In genomic region chr5:74956335-74956734, GRCm38 (mm10) we compare ENCODE assay signal across 15 mouse cellular contexts.
A peak's percentile ranks its signal among the peaks of the same experiment; 100 is the strongest.
DNase-seq lines count a peak whose midpoint lies in the region; ATAC-seq and TF ChIP-seq lines count a peak whose summit lies in the region.
"Had no signal": no experiment of that assay in that cellular context is flagged by ENCODE, and none has a peak within 500 bp of the region (broad histone marks: within the 10 kb centered on the region; RNA-seq: fewer than 3 reads in every experiment).

No protein-coding gene starts in this region.

- no peaks in the 10 kb centered on the region for H3K9me3 ChIP-seq in hindbrain, embryonic 14.5 days (ENCODE audit: control insufficient read depth, low read length)
- H3K9me3 ChIP-seq in hindbrain, embryonic 13.5 days, result no peaks in the 10 kb centered on the region
- H3K9me3 ChIP-seq in lung, embryonic 14.5 days (ENCODE audit: low read depth, low read length), result no peaks in the 10 kb centered on the region
- no peaks in the 10 kb centered on the region for H3K9me3 ChIP-seq in midbrain, embryonic 15.5 days
- H3K9me3 ChIP-seq: embryonic facial prominence, embryonic 15.5 days; forebrain, embryonic 13.5 days had no signal

- H3K27me3 ChIP-seq in hindbrain, embryonic 14.5 days (ENCODE audit: control insufficient read depth, insufficient read depth, low read length), result peaks cover 10% of the 10 kb centered on the region
- H3K27me3 ChIP-seq in hindbrain, embryonic 13.5 days, result peaks cover 58% of the 10 kb centered on the region
- no peaks in the 10 kb centered on the region; the same call in 1 of the 2 replicates for H3K27me3 ChIP-seq in lung, embryonic 14.5 days (ENCODE audit: insufficient read depth, low read length)
- H3K27me3 ChIP-seq in midbrain, embryonic 15.5 days (replicated peaks), result peaks cover 53% of the 10 kb centered on the region
- H3K27me3 ChIP-seq: embryonic facial prominence, embryonic 15.5 days had no signal

- peak; percentile 36 for DNase-seq in embryo, embryonic 11 days
- no peak for DNase-seq in embryo, embryonic 9.5 days (ENCODE audit: extremely low spot score)
- DNase-seq in hindbrain, embryonic 14.5 days (ENCODE audit: low spot score), result no peak
- no peak for DNase-seq in lung, embryonic 14.5 days
- DNase-seq in lung, adult 2 months, result no peak
- no peak for DNase-seq in spleen, postnatal 14 days (ENCODE audit: low spot score in 2 of 2)
- DNase-seq: cerebellum, adult 11-12 months; heart, postnatal 10 days; kidney, adult 18-20 months; lung, adult 18-20 months; right cerebral cortex, postnatal 14 days had no signal

- no peak overlapping the region for H3K4me3 ChIP-seq in hindbrain, embryonic 14.5 days (replicated peaks; ENCODE audit: low read length)
- H3K4me3 ChIP-seq in hindbrain, embryonic 13.5 days, result no peak overlapping the region
- H3K4me3 ChIP-seq in lung, embryonic 14.5 days (ENCODE audit: low read depth, low read length), result no peak overlapping the region
- H3K4me3 ChIP-seq in lung, adult 2 months (replicated peaks; ENCODE audit: extremely low read depth, low read depth, low read length), result no peak overlapping the region
- no peak overlapping the region for H3K4me3 ChIP-seq in midbrain, embryonic 15.5 days
- H3K4me3 ChIP-seq: embryonic facial prominence, embryonic 15.5 days; forebrain, embryonic 13.5 days had no signal

- H3K9ac ChIP-seq in hindbrain, embryonic 14.5 days, result no peak overlapping the region
- no peak overlapping the region for H3K9ac ChIP-seq in hindbrain, embryonic 13.5 days
- H3K9ac ChIP-seq in lung, embryonic 14.5 days, result no peak overlapping the region
- no peak overlapping the region for H3K9ac ChIP-seq in midbrain, embryonic 15.5 days
- H3K9ac ChIP-seq: embryonic facial prominence, embryonic 15.5 days; forebrain, embryonic 13.5 days had no signal

- no peaks in the 10 kb centered on the region for H3K36me3 ChIP-seq in hindbrain, embryonic 14.5 days (replicated peaks; ENCODE audit: control insufficient read depth, insufficient read depth)
- no peaks in the 10 kb centered on the region for H3K36me3 ChIP-seq in hindbrain, embryonic 13.5 days
- no peaks in the 10 kb centered on the region for H3K36me3 ChIP-seq in lung, embryonic 14.5 days (ENCODE audit: insufficient read depth)
- no peaks in the 10 kb centered on the region for H3K36me3 ChIP-seq in midbrain, embryonic 15.5 days (replicated peaks)
- H3K36me3 ChIP-seq: embryonic facial prominence, embryonic 15.5 days had no signal

- TF ChIP-seq POLR2A in lung, adult 2 months (IDR thresholded peaks at IDR 0.05; ENCODE audit: borderline replicate concordance, extremely low read depth, low read depth, low read length), result no peak

- WGBS in hindbrain, embryonic 14.5 days, result 33% methylated on average over 9 of the region's 9 CpGs
- 52% methylated on average over 9 of the region's 9 CpGs for WGBS in hindbrain, embryonic 13.5 days
- WGBS in lung, embryonic 14.5 days, result 13% methylated on average over 9 of the region's 9 CpGs
- WGBS in lung, adult 2 months, result 39% methylated on average over 9 of the region's 9 CpGs
- WGBS in midbrain, embryonic 15.5 days, result 41% methylated on average over 9 of the region's 9 CpGs

- H3K27ac ChIP-seq in hindbrain, embryonic 14.5 days, result no peak overlapping the region
- H3K27ac ChIP-seq in hindbrain, embryonic 13.5 days, result no peak overlapping the region
- H3K27ac ChIP-seq in lung, embryonic 14.5 days (ENCODE audit: low read depth), result no peak overlapping the region
- H3K27ac ChIP-seq in midbrain, embryonic 15.5 days, result no peak overlapping the region
- H3K27ac ChIP-seq: embryonic facial prominence, embryonic 15.5 days; forebrain, embryonic 13.5 days had no signal

- no peaks in the 10 kb centered on the region for H3K4me1 ChIP-seq in hindbrain, embryonic 14.5 days (replicated peaks; ENCODE audit: control insufficient read depth, insufficient read depth, low read length)
- peaks cover 10% of the 10 kb centered on the region for H3K4me1 ChIP-seq in hindbrain, embryonic 13.5 days (replicated peaks)
- H3K4me1 ChIP-seq in lung, embryonic 14.5 days (ENCODE audit: insufficient read depth), result no peaks in the 10 kb centered on the region; the same call in 1 of the 2 replicates
- H3K4me1 ChIP-seq in lung, adult 2 months (ENCODE audit: control insufficient read depth, insufficient read depth, low read length), result no peaks in the 10 kb centered on the region; the same call in 1 of the 2 replicates
- 0 out of 2 replicates have a peak, but pooled peaks cover 5% of the 10 kb centered on the region for H3K4me1 ChIP-seq in midbrain, embryonic 15.5 days

- 0 out of 2 replicates have a peak overlapping the region, but pooled peaks have one; percentile 4 for H3K4me2 ChIP-seq in hindbrain, embryonic 14.5 days (replicated peaks)
- H3K4me2 ChIP-seq in hindbrain, embryonic 13.5 days, result no peak overlapping the region
- H3K4me2 ChIP-seq in lung, embryonic 14.5 days, result 0 out of 2 replicates have a peak overlapping the region, but pooled peaks have one; percentile 13
- H3K4me2 ChIP-seq in midbrain, embryonic 15.5 days, result peak overlapping the region; percentile 3; the same call in 1 of the 2 replicates
- H3K4me2 ChIP-seq: embryonic facial prominence, embryonic 15.5 days; forebrain, embryonic 13.5 days had no signal

- TF ChIP-seq CTCF in lung, embryonic 14.5 days (IDR thresholded peaks at IDR 0.05; ENCODE audit: low read depth), result no peak
- TF ChIP-seq CTCF in lung, adult 2 months (IDR thresholded peaks at IDR 0.05; ENCODE audit: insufficient read depth, low read length), result no peak

- ATAC-seq in hindbrain, embryonic 14.5 days (ENCODE audit: low FRiP score), result no peak
- ATAC-seq in hindbrain, embryonic 13.5 days (ENCODE audit: low FRiP score), result no peak
- ATAC-seq in lung, embryonic 14.5 days (ENCODE audit: insufficient read depth), result no peak
- no peak for ATAC-seq in midbrain, embryonic 15.5 days (replicated peaks)
- ATAC-seq: forebrain, embryonic 13.5 days had no signal
